Mouse (Mus musculus) lung, adult 2 months (tissue): ENCODE data around the gene Ccdc174. TPM values are rescaled to one million over a fixed set of nuclear protein-coding genes. Genes with fewer than 3 reads are reported as not detected.

Experiments
- DNase-seq: peaks from one replicate; pipeline ENCODE4 v3.0.0; 2022
- H3K4me1 ChIP-seq: fragments of 200-500 bp; 2 replicates; pipeline ENCODE4 v1.6.1; 2011; ENCODE audit warnings: low read length; ENCODE audit not compliant: control insufficient read depth, insufficient read depth
- H3K4me3 ChIP-seq: fragments of 200-500 bp; replicated peaks from 2 replicates; pipeline ENCODE3; 2011; ENCODE audit warnings: low read depth, mild to moderate bottlenecking, control low read depth, low read length; ENCODE audit errors: extremely low read depth
- CTCF ChIP-seq: fragments of 200-500 bp; IDR thresholded peaks from 2 replicates; pipeline ENCODE4 v1.5.1; 2011; ENCODE audit warnings: mild to moderate bottlenecking, low read length, control low read depth; ENCODE audit not compliant: insufficient read depth
- POLR2A ChIP-seq: fragments of 200-500 bp; IDR thresholded peaks from 2 replicates; pipeline ENCODE4 v1.6.1; 2011; ENCODE audit warnings: low read depth, mild to moderate bottlenecking, control low read depth, low read length, borderline replicate concordance; ENCODE audit errors: extremely low read depth
- WGBS: fragments of 180-500 bp; shearing (Covaris S2); methylation state at CpG from one replicate; pipeline ENCODE4 v1.1.7; 2018; 5-methylcytosine and 5-hydroxymethylcytosine counted together
- polyA plus RNA-seq: library from polyadenylated mRNA; depleted of rRNA; stranded (reverse); fragments of >200 nt; gene quantifications from 2 replicates; pipeline ENCODE4 v1.2.3, GENCODE M21; 2012; rRNA removed

The Ccdc174 gene
- polyA plus RNA-seq = 2.7 and 3.8 TPM in 2 replicates

DNA sequence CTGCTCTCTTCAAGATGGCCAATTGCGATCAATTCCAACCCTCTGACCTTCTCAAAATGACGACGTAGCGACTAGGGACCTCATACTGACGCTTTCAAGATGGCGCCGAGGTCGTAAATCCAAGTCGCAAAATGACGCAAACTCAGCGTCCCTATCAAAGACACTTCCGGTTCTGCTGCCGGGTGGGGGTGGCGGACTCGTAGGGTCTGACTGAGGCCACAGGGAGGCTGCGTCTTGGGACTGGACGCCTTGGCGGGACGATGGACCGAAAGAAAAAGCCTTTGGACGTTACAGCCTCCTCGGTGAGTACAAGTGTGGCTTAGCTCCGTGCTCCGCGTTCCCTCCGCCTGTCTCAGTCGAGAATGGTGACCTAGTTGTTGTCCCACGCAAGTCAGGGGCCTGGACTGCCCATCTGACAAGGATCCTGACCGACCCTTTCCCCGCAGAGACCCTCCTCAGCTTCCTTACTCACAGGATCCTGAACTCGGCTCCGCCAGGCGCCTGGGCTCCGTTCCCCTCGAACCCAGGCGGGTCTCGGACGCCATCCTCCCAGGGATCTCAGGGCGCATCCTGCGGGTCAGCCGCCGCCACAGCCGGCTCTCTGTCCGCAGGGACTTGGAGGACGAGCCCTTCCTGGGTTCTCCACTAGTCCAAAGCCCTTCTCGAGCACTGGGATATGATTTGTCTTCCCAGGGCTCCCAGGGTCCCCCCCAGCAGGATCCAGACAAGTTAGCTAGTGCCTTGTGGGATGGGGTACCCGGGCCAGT is at the start of gene Ccdc174:
Gene Ccdc174 (plus strand): TSS at position 169 of the 767 bp plus-strand sequence.
- no peak for TF ChIP-seq CTCF
- peak; percentile 96 for TF ChIP-seq POLR2A
- peak; percentile 83 for DNase-seq
- WGBS = under 1% methylated on average over 47 of the region's 47 CpGs
- H3K4me1 ChIP-seq = peaks cover 3% of the 10 kb centered on the region; the same call in 1 of the 2 replicates
- H3K4me3 ChIP-seq = peak within 1 kb of the TSS; percentile 88

GRCm38 (mm10) chr6:91832863-91833440 is 44.9 kb upstream of the Ccdc174 start:
- DNase-seq = no peak

GRCm38 (mm10) chr6:91839010-91839871 is 38.6 kb upstream of the Ccdc174 start:
- no peak for TF ChIP-seq POLR2A
- no peak for TF ChIP-seq CTCF
- Histone ChIP-seq H3K4me3 (no peak overlapping the region), H3K4me1 (no peaks in the 10 kb centered on the region)
- WGBS = 14% methylated on average over 23 of the region's 23 CpGs
- DNase-seq = peak; percentile 27

More at GRCm38 (mm10) chr6:91832863-91833440, 44.9 kb upstream of the Ccdc174 start:
- WGBS = 48% methylated on average over 3 of the region's 3 CpGs
- Histone ChIP-seq H3K4me1 (no peaks in the 10 kb centered on the region), H3K4me3 (no peak overlapping the region)
- TF ChIP-seq CTCF = no peak
- TF ChIP-seq POLR2A = no peak

- TF ChIP-seq POLR2A = no peak
- no peak for TF ChIP-seq CTCF
- DNase-seq = no peak
- WGBS = 4% methylated on average over 46 of the region's 46 CpGs
- Histone ChIP-seq H3K4me1 (no peaks in the 10 kb centered on the region), H3K4me3 (no peak overlapping the region)
These were observed 34.8 kb upstream of the Ccdc174 start for GRCm38 (mm10) chr6:91842897-91843627.

GRCm38 (mm10) chr6:91843628-91844153 is 34.2 kb upstream of the Ccdc174 start:
- TF ChIP-seq CTCF = no peak
- no peak for TF ChIP-seq POLR2A
- 7% methylated on average over 69 of the region's 69 CpGs for WGBS
- no peaks in the 10 kb centered on the region for H3K4me1 ChIP-seq
- no peak overlapping the region for H3K4me3 ChIP-seq
- no peak for DNase-seq

DNA sequence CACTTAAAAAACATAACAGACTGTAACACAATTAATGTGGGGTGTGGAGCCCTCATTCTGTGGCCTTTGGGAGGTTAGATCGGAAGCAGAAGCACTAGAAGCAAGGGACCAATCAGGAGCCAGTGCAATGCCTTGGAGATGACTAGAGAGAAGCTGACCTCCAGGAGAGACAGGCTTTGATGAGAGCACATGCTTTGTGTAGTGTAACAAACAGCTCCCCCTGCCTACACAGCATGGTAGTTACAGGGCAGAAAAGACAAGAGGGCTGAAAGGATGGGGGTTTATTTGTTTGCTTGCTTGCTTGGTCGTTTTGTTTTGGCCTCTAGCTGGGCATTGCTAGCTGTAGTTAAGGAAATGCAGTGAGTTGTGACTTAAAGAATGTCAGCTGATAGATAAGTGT is 25.3 kb upstream of the Ccdc174 start:
- TF ChIP-seq POLR2A = no peak
- 0 out of 2 replicates have a peak, but pooled peaks have one; percentile 26 for TF ChIP-seq CTCF
- no peak overlapping the region for H3K4me3 ChIP-seq
- WGBS = 10% methylated on average over 2 of the region's 2 CpGs
- H3K4me1 ChIP-seq = no peaks in the 10 kb centered on the region
- no peak for DNase-seq

GRCm38 (mm10) chr6:91858339-91858738 is 19.5 kb upstream of the Ccdc174 start:
- TF ChIP-seq CTCF (no peak), POLR2A (no peak)
- H3K4me3 ChIP-seq = no peak overlapping the region
- 51% methylated on average over 5 of the region's 5 CpGs for WGBS
- DNase-seq = no peak
- no peaks in the 10 kb centered on the region for H3K4me1 ChIP-seq

DNA sequence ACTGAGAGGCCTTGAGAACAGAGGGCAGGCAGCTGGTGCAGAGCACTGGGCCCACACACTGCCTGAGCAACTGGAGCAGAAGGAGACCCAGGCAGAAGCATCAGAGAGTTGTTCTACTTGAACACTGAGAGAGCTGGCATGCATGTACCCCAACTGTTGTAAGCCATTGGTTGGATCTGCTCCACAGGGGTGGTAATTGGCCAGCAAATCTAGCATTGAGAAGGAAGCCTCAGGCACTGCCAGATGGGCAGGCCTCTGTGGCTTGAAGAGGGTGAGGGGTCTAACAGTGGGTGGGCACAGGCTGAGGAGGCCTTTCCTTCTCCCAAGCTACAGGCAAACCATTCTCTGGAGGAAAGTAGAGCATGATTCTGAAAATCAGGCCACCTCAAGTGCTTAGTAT is 15.0 kb upstream of the Ccdc174 start:
- DNase-seq = no peak
- H3K4me3 ChIP-seq = no peak overlapping the region
- TF ChIP-seq CTCF (no peak), POLR2A (no peak)
- no peaks in the 10 kb centered on the region for H3K4me1 ChIP-seq
